Mouse (Mus musculus) CD4-positive, CD25-positive, alpha-beta regulatory T cell, adult 2 months (primary cell): Measurements from ENCODE around the gene Hist1h3d.
"Not testable (repeated sequence)": the region's sequence is repeated elsewhere in the genome, so short reads cannot be mapped to it uniquely, and the experiment has no call there.

Experiments
- DNase-seq: peaks from one replicate; pipeline ENCODE4 v3.0.0-alpha.2; 2012; ENCODE audit warnings: low read depth, low spot score

The Hist1h3d gene

DNA sequence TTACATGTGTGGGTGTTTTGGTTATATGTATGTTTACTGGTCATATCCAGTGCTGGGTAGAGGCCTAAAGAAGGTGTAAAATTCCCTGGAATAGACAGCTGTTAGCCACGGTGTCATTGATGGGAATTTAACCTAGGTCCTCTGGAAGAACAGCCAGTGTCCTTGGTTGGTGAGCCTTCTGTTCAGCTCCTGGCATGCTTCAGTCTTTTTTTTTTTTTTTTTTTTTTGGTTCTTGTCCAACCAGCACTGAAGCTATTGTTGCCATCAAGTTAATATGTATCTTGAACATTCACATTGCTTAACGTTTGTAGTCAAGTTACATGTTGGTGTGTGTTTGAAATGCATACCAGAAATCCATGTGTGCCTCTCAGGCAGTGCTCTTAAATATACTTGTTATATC, 11.1 kb upstream of the Hist1h3d start:
- DNase-seq = no peak

GRCm38 (mm10) chr13:23570261-23571021, 5.1 kb upstream of the Hist1h3d start:
- not testable (repeated sequence) for DNase-seq

DNA sequence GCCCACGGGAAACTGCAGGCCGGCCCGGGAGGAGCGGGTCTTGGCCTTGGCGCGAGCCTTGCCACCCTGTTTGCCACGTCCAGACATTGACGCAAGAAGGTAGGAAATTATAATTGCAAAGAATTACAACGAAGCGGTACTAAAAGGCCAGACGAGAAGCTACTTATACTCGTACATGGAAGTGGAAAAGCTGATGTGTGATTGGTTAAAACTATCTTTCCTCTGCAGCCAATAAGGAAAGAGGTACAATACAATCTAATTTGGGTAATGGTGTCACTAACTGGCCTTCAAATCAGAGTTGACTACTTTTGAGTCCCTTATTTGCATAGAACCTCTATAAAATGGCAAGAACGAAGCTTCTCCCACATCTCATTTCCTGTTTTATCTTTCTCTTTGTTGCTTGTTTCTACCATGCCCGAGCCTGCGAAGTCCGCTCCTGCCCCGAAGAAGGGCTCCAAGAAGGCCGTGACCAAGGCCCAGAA, 4.5 kb upstream of the Hist1h3d start, which contains the start of the genes Hist1h2ae and Hist1h2bg:
Gene Hist1h2ae, minus strand, starts transcription at position 199 of the 482 bp plus-strand sequence.
Gene Hist1h2bg, plus strand, starts transcription at position 375 of the 482 bp plus-strand sequence.
- peak; percentile 89 for DNase-seq

GRCm38 (mm10) chr13:23571504-23572217, 3.9 kb upstream of the Hist1h3d start:
- DNase-seq = not testable (repeated sequence)

- DNase-seq = no peak
Observed at GRCm38 (mm10) chr13:23572218-23573033, 3.1 kb upstream of the Hist1h3d start.

GRCm38 (mm10) chr13:23573034-23573897, 2.3 kb upstream of the Hist1h3d start:
- not testable (repeated sequence) for DNase-seq

GRCm38 (mm10) chr13:23573898-23574524, 1.6 kb upstream of the Hist1h3d start, which contains the start of the genes Hist1h2bf and Hist1h2ad:
Hist1h2bf (minus strand) TSS chr13:23574196.
Hist1h2ad (plus strand) TSS chr13:23574381.
- DNase-seq = peak; percentile 95

- not testable (repeated sequence) for DNase-seq
Observed at GRCm38 (mm10) chr13:23574546-23575170, 905 bp upstream of the Hist1h3d start.

- DNase-seq = not testable (repeated sequence)
Observed at GRCm38 (mm10) chr13:23575864-23576313, 326 bp downstream of the Hist1h3d start.

GRCm38 (mm10) chr13:23576351-23576881, 853 bp downstream of the Hist1h3d start:
- DNase-seq = no peak

- no peak for DNase-seq
Observed at GRCm38 (mm10) chr13:23576906-23577639, 1.5 kb downstream of the Hist1h3d start.

DNA sequence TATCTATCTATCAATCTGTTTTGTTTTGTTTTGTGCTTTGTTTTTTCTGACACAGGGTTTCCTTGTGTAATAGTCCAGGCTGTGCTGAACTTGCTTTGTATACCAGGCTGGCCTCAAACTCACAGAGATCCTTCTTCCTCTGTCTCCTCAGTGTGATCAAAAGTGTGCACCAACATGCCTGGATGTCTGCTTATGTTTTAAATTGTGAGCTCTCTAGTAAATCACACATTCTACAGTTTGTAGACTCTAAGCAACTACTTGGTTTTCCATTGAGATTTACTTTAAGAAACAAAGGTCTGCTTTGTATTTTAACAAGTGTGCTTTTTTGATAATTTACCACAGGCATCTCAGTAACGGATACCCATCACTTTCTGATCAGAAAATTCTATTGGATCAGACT, 2.3 kb downstream of the Hist1h3d start:
- no peak for DNase-seq

DNA sequence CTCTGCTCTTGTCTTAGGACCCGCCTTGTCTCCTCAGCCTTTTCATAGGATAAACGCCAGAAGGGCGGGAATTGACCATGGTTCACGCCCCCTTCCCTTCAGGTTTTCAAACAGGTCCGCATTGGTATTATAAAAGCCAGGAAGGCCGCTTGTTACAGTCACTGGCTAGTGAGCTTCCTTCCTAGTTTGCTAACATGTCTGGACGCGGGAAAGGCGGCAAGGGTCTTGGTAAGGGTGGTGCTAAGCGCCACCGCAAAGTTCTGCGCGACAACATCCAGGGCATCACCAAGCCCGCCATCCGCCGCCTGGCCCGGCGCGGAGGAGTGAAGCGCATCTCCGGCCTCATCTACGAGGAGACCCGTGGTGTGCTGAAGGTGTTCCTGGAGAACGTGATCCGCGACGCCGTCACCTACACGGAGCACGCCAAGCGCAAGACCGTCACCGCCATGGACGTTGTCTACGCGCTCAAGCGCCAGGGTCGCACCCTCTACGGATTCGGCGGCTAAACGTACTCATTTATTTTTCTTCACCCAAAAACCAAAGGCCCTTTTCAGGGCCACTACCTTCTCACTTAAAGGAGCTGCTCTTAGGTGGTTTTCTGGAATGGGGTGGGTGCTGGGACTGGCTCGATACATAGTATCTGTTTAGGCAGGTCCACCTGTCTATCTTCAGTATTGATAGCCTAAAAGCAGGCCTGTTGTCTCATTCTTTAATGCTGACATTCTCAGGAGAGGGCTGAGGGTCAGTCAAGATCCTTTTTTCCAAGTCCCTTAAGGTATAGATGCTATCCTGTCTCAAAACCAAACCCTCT, 6.0 kb downstream of the Hist1h3d start, which contains the start of gene Hist1h4d:
Gene Hist1h4d, plus strand, starts transcription at position 191 of the 811 bp plus-strand sequence.
- DNase-seq = peak; percentile 93

DNA sequence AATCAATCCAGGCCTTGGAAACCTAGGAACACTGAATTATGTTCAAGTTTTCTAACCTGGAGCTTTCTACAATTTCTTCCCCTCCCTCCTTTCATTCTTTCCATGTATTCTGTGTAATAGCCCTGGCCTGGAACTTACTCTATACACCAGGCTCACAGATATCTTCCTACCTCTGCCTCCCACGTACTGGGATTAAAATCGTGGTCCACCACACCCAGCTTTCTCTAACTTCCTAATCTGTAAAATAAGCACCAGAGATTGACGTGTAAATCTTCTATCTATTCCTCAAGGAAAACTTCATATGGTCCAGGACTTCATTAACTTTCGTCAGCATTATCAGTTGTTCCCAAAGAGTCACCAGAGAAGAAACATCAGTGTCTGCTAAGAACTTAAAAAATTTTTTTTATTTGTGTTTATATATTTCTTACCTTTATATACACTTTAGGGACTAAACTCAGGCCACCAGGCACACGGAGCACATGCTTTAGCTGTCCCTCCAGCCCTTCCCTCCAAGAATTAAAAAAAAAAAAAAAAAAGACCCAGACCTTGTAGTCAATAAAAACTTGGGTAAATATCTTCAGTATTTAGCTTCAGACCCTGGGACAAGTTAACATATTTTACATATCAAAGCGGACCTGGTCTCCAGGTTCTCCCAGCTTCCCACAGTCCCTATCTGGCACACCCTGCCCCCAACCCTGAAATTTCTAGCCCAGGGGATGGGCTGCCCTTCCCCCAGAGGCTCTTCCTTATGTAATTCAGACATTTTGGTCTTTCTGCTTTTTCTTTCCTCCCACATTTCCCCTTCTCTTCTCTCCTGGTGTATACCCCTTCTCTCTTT, 6.9 kb downstream of the Hist1h3d start:
- DNase-seq = no peak

GRCm38 (mm10) chr13:23583387-23584068, 8.0 kb downstream of the Hist1h3d start:
- DNase-seq = no peak

DNA sequence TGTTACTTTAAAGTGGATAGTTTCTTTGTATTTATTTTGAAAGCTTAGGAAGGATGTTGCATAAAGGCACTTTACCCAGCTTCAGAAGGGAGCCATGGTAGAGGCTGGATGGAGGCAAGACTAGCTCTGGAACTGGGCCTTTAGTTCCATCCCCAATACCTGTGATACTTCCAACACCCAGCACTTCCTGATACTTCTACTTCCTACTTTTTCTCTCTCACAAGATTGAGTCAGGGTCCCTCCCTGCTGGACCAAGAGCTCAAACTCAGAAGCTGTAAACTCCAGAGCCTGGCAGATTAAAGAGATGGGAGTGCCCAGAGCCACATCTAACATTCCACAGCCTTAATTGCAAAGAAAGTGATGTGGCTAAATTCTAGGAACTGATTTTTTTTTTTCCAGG, 8.8 kb downstream of the Hist1h3d start:
- DNase-seq = no peak
